Comparison of ENCODE assay signal across 14 mouse cellular contexts in the genomic region with DNA sequence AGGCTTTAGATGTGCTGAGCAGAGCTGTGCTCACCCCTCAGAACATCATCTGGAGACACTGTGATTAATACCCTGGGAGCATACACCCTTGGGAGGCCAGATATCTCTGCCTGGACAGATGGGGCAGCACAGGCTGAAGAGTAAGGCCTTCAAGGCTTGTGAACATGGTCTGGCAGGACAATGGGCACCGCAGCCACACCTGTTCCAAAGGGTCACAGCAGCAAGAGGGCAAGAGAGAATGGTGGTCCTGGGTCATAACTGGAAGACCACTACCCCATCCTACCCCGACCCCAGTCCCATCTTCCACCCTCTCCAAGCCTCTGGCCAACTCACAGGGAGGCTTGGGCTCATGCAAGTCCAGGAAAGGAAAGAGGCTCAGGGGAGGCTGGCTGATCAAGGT. TPM values are rescaled to one million over a fixed set of nuclear protein-coding genes. Genes with fewer than 3 reads are reported as not detected.
DNase-seq lines count a peak whose midpoint lies in the region; ATAC-seq and TF ChIP-seq lines count a peak whose summit lies in the region.
"Had no signal": no experiment of that assay in that cellular context is flagged by ENCODE, and none has a peak within 500 bp of the region (broad histone marks: within the 10 kb centered on the region; RNA-seq: fewer than 3 reads in every experiment).

No protein-coding gene starts in this region.

- H3K36me3 ChIP-seq in heart, embryonic 10.5 days = peaks cover 62% of the 10 kb centered on the region
- H3K36me3 ChIP-seq in kidney, embryonic 16.5 days (ENCODE audit: insufficient read depth, low read length) = peaks cover 27% of the 10 kb centered on the region
- H3K36me3 ChIP-seq in E14TG2a.4 (ENCODE audit: insufficient read depth, low read length) = peaks cover 94% of the 10 kb centered on the region
- H3K36me3 ChIP-seq in limb, embryonic 12.5 days = peaks cover 77% of the 10 kb centered on the region

- TF ChIP-seq CTCF in E14TG2a.4 (conservative IDR thresholded peaks at IDR 0.05; ENCODE audit: low read length) = no peak

- no peaks in the 10 kb centered on the region for H3K9me3 ChIP-seq in heart, embryonic 10.5 days
- H3K9me3 ChIP-seq in kidney, embryonic 16.5 days (ENCODE audit: low read length) = no peaks in the 10 kb centered on the region
- no peaks in the 10 kb centered on the region for H3K9me3 ChIP-seq in E14TG2a.4 (ENCODE audit: low read length)
- no peaks in the 10 kb centered on the region for H3K9me3 ChIP-seq in limb, embryonic 12.5 days

- intact Hi-C loops in heart, postnatal 14 days (cut with DNase I) = no loop called here

- peak overlapping the region; percentile 62 for H3K27ac ChIP-seq in heart, embryonic 10.5 days
- H3K27ac ChIP-seq in kidney, embryonic 16.5 days (ENCODE audit: low read length) = peak overlapping the region; percentile 83
- peak overlapping the region; percentile 91 for H3K27ac ChIP-seq in limb, embryonic 12.5 days

- H3K4me2 ChIP-seq in kidney, embryonic 16.5 days (replicated peaks; ENCODE audit: low read depth, low read length) = no peak overlapping the region
- H3K4me2 ChIP-seq in limb, embryonic 12.5 days = no peak overlapping the region
- H3K4me2 ChIP-seq: hindbrain, embryonic 14.5 days had no signal

- no peak overlapping the region for H3K9ac ChIP-seq in kidney, embryonic 16.5 days (replicated peaks; ENCODE audit: low read length)
- H3K9ac ChIP-seq in limb, embryonic 12.5 days (replicated peaks) = no peak overlapping the region
- H3K9ac ChIP-seq: hindbrain, embryonic 14.5 days had no signal

- no peak overlapping the region for H3K4me3 ChIP-seq in heart, embryonic 10.5 days
- H3K4me3 ChIP-seq in kidney, embryonic 16.5 days (ENCODE audit: low read length) = no peak overlapping the region
- 0 out of 2 replicates have a peak overlapping the region, but pooled peaks have one; percentile 45 for H3K4me3 ChIP-seq in E14TG2a.4 (replicated peaks; ENCODE audit: low read length)
- H3K4me3 ChIP-seq in limb, embryonic 12.5 days (replicated peaks) = no peak overlapping the region

- H3K4me1 ChIP-seq in heart, embryonic 10.5 days = peaks cover 74% of the 10 kb centered on the region
- H3K4me1 ChIP-seq in kidney, embryonic 16.5 days (ENCODE audit: insufficient read depth, low read length) = peaks cover 50% of the 10 kb centered on the region
- peaks cover 66% of the 10 kb centered on the region for H3K4me1 ChIP-seq in E14TG2a.4 (replicated peaks; ENCODE audit: low read depth, low read length)
- peaks cover 60% of the 10 kb centered on the region for H3K4me1 ChIP-seq in limb, embryonic 12.5 days (replicated peaks)

- DNase-seq in heart, embryonic 10.5 days (ENCODE audit: low spot score) = no peak
- no peak for DNase-seq in heart, postnatal 14 days
- DNase-seq in kidney, postnatal 36 days = no peak
- DNase-seq in frontal cortex, postnatal 10 days (ENCODE audit: low spot score in 2 of 2) = no peak
- DNase-seq in cerebellum, adult 11-12 months = no peak
- DNase-seq: embryo, embryonic 11 days; lung, postnatal 4 days; spleen, adult 18-20 months; thymus, postnatal 36 days had no signal

- no peaks in the 10 kb centered on the region for H3K27me3 ChIP-seq in heart, embryonic 10.5 days (ENCODE audit: insufficient read depth, poor library complexity, severe bottlenecking)
- H3K27me3 ChIP-seq in kidney, embryonic 16.5 days (ENCODE audit: insufficient read depth, low read length) = no peaks in the 10 kb centered on the region
- H3K27me3 ChIP-seq in E14TG2a.4 (ENCODE audit: insufficient read depth, low read length) = no peaks in the 10 kb centered on the region
- H3K27me3 ChIP-seq in limb, embryonic 12.5 days = no peaks in the 10 kb centered on the region
- H3K27me3 ChIP-seq: Patski had no signal

- WGBS in heart, embryonic 10.5 days = 100% methylated on average over 2 of the region's 2 CpGs
- 98% methylated on average over 2 of the region's 2 CpGs for WGBS in kidney, embryonic 16.5 days
- WGBS in limb, embryonic 12.5 days = 95% methylated on average over 2 of the region's 2 CpGs

- no peak for ATAC-seq in kidney, embryonic 16.5 days (ENCODE audit: low FRiP score, low TSS enrichment)
- no peak for ATAC-seq in limb, embryonic 12.5 days (ENCODE audit: insufficient number of reproducible peaks, insufficient read depth, low FRiP score, low TSS enrichment, low read depth)

RNA-seq across cellular contexts. Expression of a gene that starts 11.9 kb away (rescaled TPM):
- polyA plus RNA-seq in heart, embryonic 10.5 days (2016; fragmentation: Nextera tagmentation; extraction: Ambion mirVana) = 11.3 and 14.3 TPM in 2 replicates
- total RNA-seq in heart, postnatal 14 days (2021) = 10 to 100 TPM; 26.2 to 32.6 TPM
- polyA plus RNA-seq in kidney, embryonic 16.5 days (2015; fragmentation: Nextera tagmentation; extraction: Ambion mirVana) = 12.1 and 19.5 TPM in 2 replicates
- polyA plus RNA-seq in limb, embryonic 12.5 days (2016; fragmentation: Nextera tagmentation; extraction: Ambion mirVana) = 31.5 and 33.4 TPM in 2 replicates
